Mouse (Mus musculus) left cerebral cortex, postnatal 25 days (tissue): ENCODE measurements at regions not wholly inside any gene's neighbourhood (a gene's known extent, or its start where the extent isn't known, plus 50 kb on each side); places are given as distances from the start of the nearest gene placed in this dataset.

Source experiments
- DNase-seq, 2 experiments: peaks; one replicate each; pipeline ENCODE4 v3.0.0; 2022; ENCODE audit warnings: low spot score in 2 of 2, mixed read lengths in 1 of 2
- intact Hi-C: fragments of 180-260 bp; cut with DNase I; formaldehyde crosslinking; loops from one replicate; pipeline ENCODE4 v1.15.1; 2025

GRCm38 (mm10) chr8:95986410-95986809 is 98.1 kb upstream of the Got2 start:
- intact Hi-C loops: no loop called here
- DNase-seq: no peak

GRCm38 (mm10) chr8:95983690-95984089 is 95.3 kb upstream of the Got2 start:
- DNase-seq: no peak
- intact Hi-C loops: no loop called here

- no peak for DNase-seq
- intact Hi-C loops: loop anchor here (2.0 kb wide), 1 partner anchor 170 kb away; no protein-coding TSS in a partner anchor
Measured at GRCm38 (mm10) chr8:95980405-95980804, 92.1 kb upstream of the Got2 start.

- intact Hi-C loops: no loop called here
- DNase-seq: no peak
Measured at GRCm38 (mm10) chr8:95979223-95979622, 90.9 kb upstream of the Got2 start.

DNA sequence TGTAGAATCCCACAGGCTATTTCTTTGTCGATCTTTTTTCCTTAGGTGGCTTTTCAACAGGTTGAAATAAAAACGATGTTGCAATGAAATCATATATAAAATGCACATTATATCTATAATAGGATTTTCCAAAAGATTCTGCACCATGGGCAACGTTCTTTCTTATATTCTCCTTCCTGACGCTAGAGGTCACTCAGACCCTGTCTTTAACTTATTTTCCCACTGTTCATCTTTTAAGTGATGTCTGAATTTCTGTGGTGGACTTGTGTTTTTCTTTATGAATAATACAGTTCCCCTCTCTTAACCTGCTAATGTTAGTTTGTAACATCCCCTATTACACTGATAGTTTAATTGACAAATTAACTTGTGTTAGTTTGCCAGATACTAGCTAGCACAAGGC is 86.5 kb upstream of the Got2 start:
- peak; percentile 9 to 39 for DNase-seq
- intact Hi-C loops: no loop called here

DNA sequence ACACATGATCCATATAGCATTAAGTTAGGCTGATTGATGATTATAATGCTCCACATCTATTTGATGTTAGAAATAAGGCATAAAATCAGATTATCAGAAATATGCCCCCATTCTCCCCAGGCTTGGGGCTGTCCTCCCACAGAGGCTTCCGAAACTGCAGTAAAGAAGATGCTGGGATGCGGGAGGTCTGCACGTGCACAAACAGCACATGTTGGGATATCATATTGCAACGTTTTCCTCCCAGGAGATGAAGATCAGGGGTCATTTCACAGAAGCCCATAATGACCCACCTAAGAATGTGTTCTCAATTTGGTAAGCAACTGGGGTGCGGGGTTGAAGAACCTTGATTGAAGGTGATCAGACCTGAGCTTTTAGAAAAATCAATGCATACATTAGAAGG is 85.9 kb upstream of the Got2 start:
- no peak for DNase-seq
- intact Hi-C loops: no loop called here

DNA sequence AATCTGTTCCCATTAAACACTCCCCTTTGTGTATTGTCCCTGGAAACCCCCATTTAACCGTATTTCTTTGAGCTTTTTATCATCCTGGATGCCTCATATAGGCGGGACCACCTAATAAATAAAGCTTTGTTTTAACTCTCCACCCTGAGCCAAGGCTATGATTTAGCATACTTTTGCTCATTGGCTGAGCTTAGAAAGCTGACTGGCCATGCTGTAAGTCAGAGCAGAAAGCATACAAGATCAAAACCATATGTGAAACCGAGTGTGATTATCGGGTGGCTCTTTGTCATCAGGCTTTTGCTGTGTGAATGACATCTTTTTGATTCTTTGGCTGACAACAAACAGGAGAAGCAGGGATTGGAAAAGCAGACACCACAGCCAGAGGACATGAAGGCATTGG is 85.2 kb upstream of the Got2 start:
- DNase-seq: no peak
- intact Hi-C loops: no loop called here

- no peak for DNase-seq
- intact Hi-C loops: no loop called here
Measured at GRCm38 (mm10) chr8:95968828-95969227, 80.5 kb upstream of the Got2 start.

- intact Hi-C loops: no loop called here
- DNase-seq: no peak
Measured at GRCm38 (mm10) chr8:95966430-95966829, 78.1 kb upstream of the Got2 start.

GRCm38 (mm10) chr8:95952257-95952656 is 63.9 kb upstream of the Got2 start:
- intact Hi-C loops: no loop called here
- no peak for DNase-seq

- peak; percentile 73 to 85 for DNase-seq
- intact Hi-C loops: no loop called here
Measured at GRCm38 (mm10) chr8:95951794-95952193, 63.4 kb upstream of the Got2 start.
